Mouse (Mus musculus): ENCODE measurements at regions not wholly inside any gene's neighbourhood (a gene's known extent, or its start where the extent isn't known, plus 50 kb on each side); places are given as distances from the start of the nearest gene placed in this dataset.

DNA sequence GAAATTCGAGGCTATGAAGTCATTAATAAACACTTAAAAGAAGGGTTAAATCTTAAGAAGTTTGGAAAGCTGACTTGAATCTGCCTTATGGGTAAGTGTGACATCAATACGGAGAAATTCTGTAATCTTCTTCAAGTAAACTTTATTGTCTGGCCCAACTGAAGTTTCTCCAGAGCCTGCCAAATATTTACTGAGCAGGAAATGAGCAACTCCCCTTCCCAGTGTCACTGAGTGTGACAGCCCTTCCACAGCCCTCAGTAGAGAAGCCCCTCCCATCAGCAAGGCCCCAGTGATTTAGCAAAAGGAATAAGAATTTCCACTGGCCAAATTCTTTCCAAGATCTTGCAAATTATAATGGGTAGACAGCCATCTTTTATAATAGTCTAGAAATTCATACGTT, 256.9 kb upstream of the Speer4f2 start:
- H3K4me3 ChIP-seq (ENCODE audit: insufficient read depth, poor library complexity, severe bottlenecking): no peak overlapping the region
- H3K27me3 ChIP-seq (ENCODE audit: control insufficient read depth, insufficient read depth, insufficient read length): no peaks in the 10 kb centered on the region
- no peaks in the 10 kb centered on the region for H3K79me2 ChIP-seq (ENCODE audit: control insufficient read depth, insufficient read depth)
- TF ChIP-seq FOSL1 (IDR thresholded peaks at IDR 0.05; ENCODE audit: insufficient read depth, low read length, poor library complexity, severe bottlenecking) (no peak), MYOG (IDR thresholded peaks at IDR 0.05; ENCODE audit: control insufficient read depth, extremely low read depth, insufficient read length) (no peak), MYOD1 (IDR thresholded peaks at IDR 0.05; ENCODE audit: control insufficient read depth, insufficient read length, low read depth) (no peak), CEBPB (IDR thresholded peaks at IDR 0.05; ENCODE audit: low read depth) (no peak), USF1 (IDR thresholded peaks at IDR 0.05; ENCODE audit: low read depth) (no peak), MAX (IDR thresholded peaks at IDR 0.05) (no peak), CTCF (IDR thresholded peaks at IDR 0.05; ENCODE audit: control insufficient read depth, insufficient read depth, insufficient read length) (no peak)
- H3K36me3 ChIP-seq (ENCODE audit: control insufficient read depth, insufficient read depth): no peaks in the 10 kb centered on the region
- H3ac ChIP-seq (ENCODE audit: control insufficient read depth, insufficient read length, low read depth): no peak overlapping the region
- no peaks in the 10 kb centered on the region for H3K79me3 ChIP-seq (ENCODE audit: low read depth)

DNA sequence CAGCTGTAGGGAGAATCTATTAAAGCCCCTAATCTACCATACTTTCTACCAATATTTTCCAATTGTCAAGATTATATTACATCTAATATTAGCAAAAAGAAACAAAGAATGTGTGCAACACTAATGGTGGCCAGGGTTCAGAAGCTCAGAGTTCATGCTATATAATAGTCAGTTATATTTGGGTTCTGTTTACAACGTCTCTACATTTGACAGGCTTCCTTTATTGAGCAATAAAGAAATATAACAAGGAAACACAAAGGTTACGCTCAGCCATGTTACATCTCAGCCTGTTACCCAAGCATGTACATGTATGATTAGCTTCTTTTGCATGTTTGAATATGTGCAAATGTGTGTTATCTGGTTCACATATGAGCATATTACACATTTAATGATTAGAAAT, 247.7 kb upstream of the Speer4f2 start:
- Histone ChIP-seq H3K79me3 (ENCODE audit: low read depth) (no peaks in the 10 kb centered on the region), H3K4me3 (ENCODE audit: insufficient read depth, poor library complexity, severe bottlenecking) (no peak overlapping the region), H3K27me3 (ENCODE audit: control insufficient read depth, insufficient read depth, insufficient read length) (no peaks in the 10 kb centered on the region), H3K36me3 (ENCODE audit: control insufficient read depth, insufficient read depth) (no peaks in the 10 kb centered on the region), H3K79me2 (ENCODE audit: control insufficient read depth, insufficient read depth) (no peaks in the 10 kb centered on the region), H3ac (ENCODE audit: control insufficient read depth, insufficient read length, low read depth) (no peak overlapping the region)
- TF ChIP-seq FOSL1 (IDR thresholded peaks at IDR 0.05; ENCODE audit: insufficient read depth, low read length, poor library complexity, severe bottlenecking): no peak
- no peak for TF ChIP-seq CEBPB (IDR thresholded peaks at IDR 0.05; ENCODE audit: low read depth)
- TF ChIP-seq MAX (IDR thresholded peaks at IDR 0.05): no peak
- no peak for TF ChIP-seq USF1 (IDR thresholded peaks at IDR 0.05; ENCODE audit: low read depth)
- no peak for TF ChIP-seq MYOD1 (IDR thresholded peaks at IDR 0.05; ENCODE audit: control insufficient read depth, insufficient read length, low read depth)
- no peak for TF ChIP-seq MYOG (IDR thresholded peaks at IDR 0.05; ENCODE audit: control insufficient read depth, extremely low read depth, insufficient read length)
- no peak for TF ChIP-seq CTCF (IDR thresholded peaks at IDR 0.05; ENCODE audit: control insufficient read depth, insufficient read depth, insufficient read length)

DNA sequence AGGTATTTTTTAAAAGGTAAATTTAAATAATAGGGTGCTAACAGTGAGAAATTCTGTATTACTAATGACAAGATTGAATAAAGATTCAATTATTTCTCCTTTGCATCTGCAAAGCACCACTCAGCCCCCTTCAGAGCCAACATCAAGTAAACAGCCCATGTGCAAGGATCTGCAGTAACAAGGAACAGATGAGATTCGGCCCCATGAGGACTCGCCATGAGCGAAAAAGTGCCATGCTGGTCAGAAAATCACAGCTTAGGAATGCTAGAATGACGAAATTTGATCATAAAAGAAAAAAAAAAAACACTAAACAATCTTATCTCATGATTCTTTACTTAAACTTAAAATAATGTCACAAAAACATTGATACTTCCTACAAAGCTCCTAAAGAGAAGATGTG, 245.5 kb upstream of the Speer4f2 start:
- H3ac ChIP-seq (ENCODE audit: control insufficient read depth, insufficient read length, low read depth): no peak overlapping the region
- no peaks in the 10 kb centered on the region for H3K79me2 ChIP-seq (ENCODE audit: control insufficient read depth, insufficient read depth)
- no peaks in the 10 kb centered on the region for H3K36me3 ChIP-seq (ENCODE audit: control insufficient read depth, insufficient read depth)
- no peaks in the 10 kb centered on the region for H3K27me3 ChIP-seq (ENCODE audit: control insufficient read depth, insufficient read depth, insufficient read length)
- no peaks in the 10 kb centered on the region for H3K79me3 ChIP-seq (ENCODE audit: low read depth)
- TF ChIP-seq CTCF (IDR thresholded peaks at IDR 0.05; ENCODE audit: control insufficient read depth, insufficient read depth, insufficient read length): no peak
- no peak for TF ChIP-seq USF1 (IDR thresholded peaks at IDR 0.05; ENCODE audit: low read depth)
- no peak for TF ChIP-seq FOSL1 (IDR thresholded peaks at IDR 0.05; ENCODE audit: insufficient read depth, low read length, poor library complexity, severe bottlenecking)
- no peak for TF ChIP-seq MAX (IDR thresholded peaks at IDR 0.05)
- TF ChIP-seq CEBPB (IDR thresholded peaks at IDR 0.05; ENCODE audit: low read depth): no peak
- no peak for TF ChIP-seq MYOD1 (IDR thresholded peaks at IDR 0.05; ENCODE audit: control insufficient read depth, insufficient read length, low read depth)
- TF ChIP-seq MYOG (IDR thresholded peaks at IDR 0.05; ENCODE audit: control insufficient read depth, extremely low read depth, insufficient read length): no peak
- no peak overlapping the region for H3K4me3 ChIP-seq (ENCODE audit: insufficient read depth, poor library complexity, severe bottlenecking)

DNA sequence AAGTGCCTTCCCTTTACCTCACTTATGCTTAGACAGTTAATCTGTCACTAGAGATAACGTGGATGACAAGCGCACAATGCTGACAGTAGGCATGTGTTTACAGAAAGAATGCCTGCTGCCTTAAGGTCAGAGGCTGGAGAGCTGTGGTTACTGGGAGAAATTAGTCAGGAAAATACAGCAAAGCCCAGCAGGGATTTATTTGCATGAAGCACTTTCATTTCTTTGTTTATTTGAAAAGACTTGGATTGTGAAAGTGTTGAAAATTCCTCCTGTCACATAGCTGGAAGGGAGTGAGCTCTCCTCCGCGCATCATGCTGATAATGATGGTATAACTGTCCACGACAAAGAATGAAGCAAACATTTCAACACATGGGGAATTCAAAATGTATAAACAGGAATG, 237.5 kb upstream of the Speer4f2 start:
- TF ChIP-seq USF1 (IDR thresholded peaks at IDR 0.05; ENCODE audit: low read depth) (no peak), CTCF (IDR thresholded peaks at IDR 0.05; ENCODE audit: control insufficient read depth, insufficient read depth, insufficient read length) (no peak), CEBPB (IDR thresholded peaks at IDR 0.05; ENCODE audit: low read depth) (no peak), MYOG (IDR thresholded peaks at IDR 0.05; ENCODE audit: control insufficient read depth, extremely low read depth, insufficient read length) (no peak), FOSL1 (IDR thresholded peaks at IDR 0.05; ENCODE audit: insufficient read depth, low read length, poor library complexity, severe bottlenecking) (no peak), MYOD1 (IDR thresholded peaks at IDR 0.05; ENCODE audit: control insufficient read depth, insufficient read length, low read depth) (no peak)
- H3ac ChIP-seq (ENCODE audit: control insufficient read depth, insufficient read length, low read depth): no peak overlapping the region

DNA sequence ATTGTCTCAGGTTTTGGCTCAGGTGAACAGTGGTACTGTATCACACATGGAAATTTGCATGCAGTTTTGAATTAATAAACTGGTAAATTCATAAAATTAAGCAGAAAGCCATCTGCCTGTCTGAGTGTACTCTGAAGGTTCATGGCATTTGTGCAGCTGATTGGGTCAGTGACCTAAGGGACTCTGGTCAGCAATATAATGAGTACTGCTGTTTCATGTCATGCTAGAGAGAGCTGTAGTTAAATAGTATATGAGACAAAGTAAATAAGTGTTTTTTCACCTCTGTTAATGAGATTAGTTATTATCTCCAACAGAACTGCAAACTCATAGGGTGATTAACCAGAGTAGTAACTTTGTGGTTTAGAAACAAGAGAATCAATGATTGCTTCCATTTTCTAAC, 231.4 kb upstream of the Speer4f2 start:
- H3K36me3 ChIP-seq (ENCODE audit: control insufficient read depth, insufficient read depth): no peaks in the 10 kb centered on the region
- H3K4me3 ChIP-seq (ENCODE audit: insufficient read depth, poor library complexity, severe bottlenecking): no peak overlapping the region
- H3K79me3 ChIP-seq (ENCODE audit: low read depth): no peaks in the 10 kb centered on the region
- H3ac ChIP-seq (ENCODE audit: control insufficient read depth, insufficient read length, low read depth): no peak overlapping the region
- no peaks in the 10 kb centered on the region for H3K79me2 ChIP-seq (ENCODE audit: control insufficient read depth, insufficient read depth)
- TF ChIP-seq CTCF (IDR thresholded peaks at IDR 0.05; ENCODE audit: control insufficient read depth, insufficient read depth, insufficient read length): no peak
- TF ChIP-seq FOSL1 (IDR thresholded peaks at IDR 0.05; ENCODE audit: insufficient read depth, low read length, poor library complexity, severe bottlenecking): no peak
- no peak for TF ChIP-seq MAX (IDR thresholded peaks at IDR 0.05)
- no peak for TF ChIP-seq MYOG (IDR thresholded peaks at IDR 0.05; ENCODE audit: control insufficient read depth, extremely low read depth, insufficient read length)
- no peak for TF ChIP-seq CEBPB (IDR thresholded peaks at IDR 0.05; ENCODE audit: low read depth)
- no peak for TF ChIP-seq USF1 (IDR thresholded peaks at IDR 0.05; ENCODE audit: low read depth)
- TF ChIP-seq MYOD1 (IDR thresholded peaks at IDR 0.05; ENCODE audit: control insufficient read depth, insufficient read length, low read depth): no peak
- H3K27me3 ChIP-seq (ENCODE audit: control insufficient read depth, insufficient read depth, insufficient read length): no peaks in the 10 kb centered on the region

More for the DNA sequence above, 237.5 kb upstream of the Speer4f2 start:
- Histone ChIP-seq H3K79me3 (ENCODE audit: low read depth) (no peaks in the 10 kb centered on the region), H3K4me3 (ENCODE audit: insufficient read depth, poor library complexity, severe bottlenecking) (no peak overlapping the region), H3K27me3 (ENCODE audit: control insufficient read depth, insufficient read depth, insufficient read length) (no peaks in the 10 kb centered on the region), H3K36me3 (ENCODE audit: control insufficient read depth, insufficient read depth) (no peaks in the 10 kb centered on the region), H3K79me2 (ENCODE audit: control insufficient read depth, insufficient read depth) (no peaks in the 10 kb centered on the region)

DNA sequence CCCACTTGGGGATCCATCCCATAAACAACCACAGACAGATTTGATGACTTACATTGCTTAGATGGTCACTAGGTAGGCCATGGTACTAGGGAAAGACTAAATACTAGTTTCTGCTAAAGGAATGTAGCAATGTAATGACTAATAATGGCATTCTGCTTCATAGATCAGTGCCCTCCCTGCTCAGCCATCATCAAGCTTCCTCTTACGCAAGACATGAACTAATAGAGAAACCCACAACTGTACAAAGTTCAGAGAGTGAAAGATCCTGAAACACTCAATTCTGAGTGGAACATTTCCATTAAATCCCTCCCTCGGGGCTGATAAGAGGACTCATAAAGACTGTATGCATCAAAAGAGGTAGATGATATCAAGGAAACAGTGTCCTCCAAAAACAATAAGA, 198.4 kb upstream of the Speer4f2 start:
- Histone ChIP-seq H3K4me3 (ENCODE audit: insufficient read depth, poor library complexity, severe bottlenecking) (no peak overlapping the region), H3K27me3 (ENCODE audit: control insufficient read depth, insufficient read depth, insufficient read length) (no peaks in the 10 kb centered on the region), H3K36me3 (ENCODE audit: control insufficient read depth, insufficient read depth) (no peaks in the 10 kb centered on the region), H3ac (ENCODE audit: control insufficient read depth, insufficient read length, low read depth) (no peak overlapping the region), H3K79me2 (ENCODE audit: control insufficient read depth, insufficient read depth) (no peaks in the 10 kb centered on the region), H3K79me3 (ENCODE audit: low read depth) (no peaks in the 10 kb centered on the region)
- no peak for TF ChIP-seq MYOG (IDR thresholded peaks at IDR 0.05; ENCODE audit: control insufficient read depth, extremely low read depth, insufficient read length)
- TF ChIP-seq CTCF (IDR thresholded peaks at IDR 0.05; ENCODE audit: control insufficient read depth, insufficient read depth, insufficient read length): no peak
- no peak for TF ChIP-seq FOSL1 (IDR thresholded peaks at IDR 0.05; ENCODE audit: insufficient read depth, low read length, poor library complexity, severe bottlenecking)
- no peak for TF ChIP-seq MYOD1 (IDR thresholded peaks at IDR 0.05; ENCODE audit: control insufficient read depth, insufficient read length, low read depth)
- TF ChIP-seq CEBPB (IDR thresholded peaks at IDR 0.05; ENCODE audit: low read depth): no peak
- no peak for TF ChIP-seq USF1 (IDR thresholded peaks at IDR 0.05; ENCODE audit: low read depth)
- TF ChIP-seq MAX (IDR thresholded peaks at IDR 0.05): no peak
